Mouse (Mus musculus): ENCODE results near the gene Fjx1. TPM values are rescaled to one million over a fixed set of nuclear protein-coding genes. Genes with fewer than 3 reads are reported as not detected.
A peak's percentile ranks its signal among the peaks of the same experiment; 100 is the strongest.

The Fjx1 gene
- polyA plus RNA-seq, 1 experiment from 2014 or later, result 17.2 TPM

- Histone ChIP-seq H3K4me2 (replicated peaks; ENCODE audit: low read depth, low read length) (no peak within 1 kb of the TSS), H3K27me3 (ENCODE audit: control insufficient read depth, insufficient read depth, low read length) (no peaks in the 10 kb centered on the region), H3K36me3 (ENCODE audit: control insufficient read depth, insufficient read depth, low read length) (no peaks in the 10 kb centered on the region), H3K9me3 (ENCODE audit: control insufficient read depth, low read length) (no peaks in the 10 kb centered on the region), H3K27ac (ENCODE audit: low read depth, low read length) (no peak within 1 kb of the TSS), H3K4me1 (replicated peaks; ENCODE audit: control insufficient read depth, insufficient read depth, low read length) (no peaks in the 10 kb centered on the region), H3K9ac (ENCODE audit: low read depth, low read length) (no peak within 1 kb of the TSS), H3K4me3 (ENCODE audit: low read depth, low read length) (no peak within 1 kb of the TSS)
- DNase-seq (ENCODE audit: low spot score), result peak; percentile 31
- no peak for ATAC-seq (ENCODE audit: low FRiP score)
- 38% methylated on average over 14 of the region's 14 CpGs for WGBS
Observed at GRCm38 (mm10) chr2:102407363-102408184, 44.7 kb downstream of the Fjx1 start, which contains the start of gene Trim44. TSS of gene Trim44 (minus strand) at chr2:102407828.

- no peak overlapping the region for H3K4me2 ChIP-seq (replicated peaks; ENCODE audit: low read depth, low read length)
- no peaks in the 10 kb centered on the region for H3K9me3 ChIP-seq (ENCODE audit: control insufficient read depth, low read length)
- DNase-seq (ENCODE audit: low spot score), result no peak
- no peaks in the 10 kb centered on the region for H3K27me3 ChIP-seq (ENCODE audit: control insufficient read depth, insufficient read depth, low read length)
- ATAC-seq (ENCODE audit: low FRiP score), result no peak
- H3K27ac ChIP-seq (ENCODE audit: low read depth, low read length), result no peak overlapping the region
- no peak overlapping the region for H3K4me3 ChIP-seq (ENCODE audit: low read depth, low read length)
- H3K4me1 ChIP-seq (replicated peaks; ENCODE audit: control insufficient read depth, insufficient read depth, low read length), result no peaks in the 10 kb centered on the region
- no peak overlapping the region for H3K9ac ChIP-seq (ENCODE audit: low read depth, low read length)
- H3K36me3 ChIP-seq (ENCODE audit: control insufficient read depth, insufficient read depth, low read length), result no peaks in the 10 kb centered on the region
- 77% methylated on average over 4 of the region's 4 CpGs for WGBS
Observed at GRCm38 (mm10) chr2:102406324-102407304, 45.7 kb downstream of the Fjx1 start.

- no peak overlapping the region for H3K27ac ChIP-seq (ENCODE audit: low read depth, low read length)
- no peaks in the 10 kb centered on the region for H3K27me3 ChIP-seq (ENCODE audit: control insufficient read depth, insufficient read depth, low read length)
- WGBS, result 67% methylated on average over 5 of the region's 5 CpGs
- H3K9ac ChIP-seq (ENCODE audit: low read depth, low read length), result no peak overlapping the region
- DNase-seq (ENCODE audit: low spot score) (no peak), ATAC-seq (ENCODE audit: low FRiP score) (no peak)
- no peaks in the 10 kb centered on the region for H3K36me3 ChIP-seq (ENCODE audit: control insufficient read depth, insufficient read depth, low read length)
- H3K4me2 ChIP-seq (replicated peaks; ENCODE audit: low read depth, low read length), result no peak overlapping the region
- H3K4me1 ChIP-seq (replicated peaks; ENCODE audit: control insufficient read depth, insufficient read depth, low read length), result no peaks in the 10 kb centered on the region
- no peak overlapping the region for H3K4me3 ChIP-seq (ENCODE audit: low read depth, low read length)
- H3K9me3 ChIP-seq (ENCODE audit: control insufficient read depth, low read length), result no peaks in the 10 kb centered on the region
Observed at GRCm38 (mm10) chr2:102403982-102404381, 48.3 kb downstream of the Fjx1 start.

- Histone ChIP-seq H3K36me3 (ENCODE audit: control insufficient read depth, insufficient read depth, low read length) (no peaks in the 10 kb centered on the region), H3K4me1 (replicated peaks; ENCODE audit: control insufficient read depth, insufficient read depth, low read length) (no peaks in the 10 kb centered on the region), H3K4me3 (ENCODE audit: low read depth, low read length) (no peak overlapping the region), H3K9ac (ENCODE audit: low read depth, low read length) (no peak overlapping the region), H3K4me2 (replicated peaks; ENCODE audit: low read depth, low read length) (no peak overlapping the region), H3K9me3 (ENCODE audit: control insufficient read depth, low read length) (no peaks in the 10 kb centered on the region), H3K27ac (ENCODE audit: low read depth, low read length) (no peak overlapping the region), H3K27me3 (ENCODE audit: control insufficient read depth, insufficient read depth, low read length) (no peaks in the 10 kb centered on the region)
- no peak for ATAC-seq (ENCODE audit: low FRiP score)
- no peak for DNase-seq (ENCODE audit: low spot score)
- WGBS, result 89% methylated on average over 4 of the region's 4 CpGs
Observed at GRCm38 (mm10) chr2:102403306-102403705, 49.0 kb downstream of the Fjx1 start.

- 22% methylated on average over 6 of the region's 6 CpGs for WGBS
- Histone ChIP-seq H3K9ac (ENCODE audit: low read depth, low read length) (peak overlapping the region; percentile 88), H3K4me1 (replicated peaks; ENCODE audit: control insufficient read depth, insufficient read depth, low read length) (no peaks in the 10 kb centered on the region), H3K9me3 (ENCODE audit: control insufficient read depth, low read length) (no peaks in the 10 kb centered on the region), H3K4me3 (ENCODE audit: low read depth, low read length) (peak overlapping the region; percentile 66), H3K4me2 (replicated peaks; ENCODE audit: low read depth, low read length) (peak overlapping the region; percentile 82), H3K27me3 (ENCODE audit: control insufficient read depth, insufficient read depth, low read length) (no peaks in the 10 kb centered on the region), H3K27ac (ENCODE audit: low read depth, low read length) (peak overlapping the region; percentile 91), H3K36me3 (ENCODE audit: control insufficient read depth, insufficient read depth, low read length) (no peaks in the 10 kb centered on the region)
- DNase-seq (ENCODE audit: low spot score), result no peak
- no peak for ATAC-seq (ENCODE audit: low FRiP score)
Observed at GRCm38 (mm10) chr2:102401352-102401692, 51.0 kb downstream of the Fjx1 start.

GRCm38 (mm10) chr2:102400605-102401351 lies 51.5 kb downstream of the Fjx1 start:
- DNase-seq (ENCODE audit: low spot score), result peak; percentile 80
- no peaks in the 10 kb centered on the region for H3K4me1 ChIP-seq (replicated peaks; ENCODE audit: control insufficient read depth, insufficient read depth, low read length)
- ATAC-seq (ENCODE audit: low FRiP score), result peak; percentile 92
- H3K27me3 ChIP-seq (ENCODE audit: control insufficient read depth, insufficient read depth, low read length), result no peaks in the 10 kb centered on the region
- H3K9me3 ChIP-seq (ENCODE audit: control insufficient read depth, low read length), result no peaks in the 10 kb centered on the region
- H3K4me3 ChIP-seq (ENCODE audit: low read depth, low read length), result peak overlapping the region; percentile 66
- no peaks in the 10 kb centered on the region for H3K36me3 ChIP-seq (ENCODE audit: control insufficient read depth, insufficient read depth, low read length)
- peak overlapping the region; percentile 88 for H3K9ac ChIP-seq (ENCODE audit: low read depth, low read length)
- WGBS, result under 1% methylated on average over 65 of the region's 94 CpGs
- peak overlapping the region; percentile 91 for H3K27ac ChIP-seq (ENCODE audit: low read depth, low read length)
- peak overlapping the region; percentile 82 for H3K4me2 ChIP-seq (replicated peaks; ENCODE audit: low read depth, low read length)

GRCm38 (mm10) chr2:102399864-102400604 lies 52.3 kb downstream of the Fjx1 start:
- peak overlapping the region; percentile 66 for H3K4me3 ChIP-seq (ENCODE audit: low read depth, low read length)
- H3K9me3 ChIP-seq (ENCODE audit: control insufficient read depth, low read length), result no peaks in the 10 kb centered on the region
- ATAC-seq (ENCODE audit: low FRiP score) (no peak; the same call in 1 of the 2 replicates), DNase-seq (ENCODE audit: low spot score) (no peak)
- peak overlapping the region; percentile 82 for H3K4me2 ChIP-seq (replicated peaks; ENCODE audit: low read depth, low read length)
- H3K36me3 ChIP-seq (ENCODE audit: control insufficient read depth, insufficient read depth, low read length), result no peaks in the 10 kb centered on the region
- no peaks in the 10 kb centered on the region for H3K27me3 ChIP-seq (ENCODE audit: control insufficient read depth, insufficient read depth, low read length)
- peak overlapping the region; percentile 91 for H3K27ac ChIP-seq (ENCODE audit: low read depth, low read length)
- H3K9ac ChIP-seq (ENCODE audit: low read depth, low read length), result peak overlapping the region; percentile 88
- 41% methylated on average over 47 of the region's 48 CpGs for WGBS
- no peaks in the 10 kb centered on the region for H3K4me1 ChIP-seq (replicated peaks; ENCODE audit: control insufficient read depth, insufficient read depth, low read length)
